Mouse (Mus musculus) hindbrain, embryonic 13.5 days (tissue): ENCODE data around the gene Cchcr1. TPM values are rescaled to one million over a fixed set of nuclear protein-coding genes. Genes with fewer than 3 reads are reported as not detected.

ENCODE experiments used
- ATAC-seq: fragments of 200-750 bp; cut with Nextera tagmentation; 2 replicates; pipeline ENCODE4 v1.8.0; 2017; ENCODE audit warnings: moderate TSS enrichment; ENCODE audit not compliant: low FRiP score
- H3K27ac ChIP-seq: fragments of 300-500 bp; sonication (generic); 2 replicates; pipeline ENCODE4 v1.5.1; 2015; ENCODE audit warnings: inconsistent platforms, mild to moderate bottlenecking, moderate library complexity
- H3K27me3 ChIP-seq: fragments of 300-500 bp; sonication (generic); 2 replicates; pipeline ENCODE4 v1.6.1; 2015; ENCODE audit warnings: mild to moderate bottlenecking, inconsistent platforms
- H3K36me3 ChIP-seq: fragments of 300-500 bp; sonication (generic); 2 replicates; pipeline ENCODE4 v1.6.1; 2015; ENCODE audit warnings: mild to moderate bottlenecking, inconsistent platforms
- H3K4me1 ChIP-seq: fragments of 300-500 bp; sonication (generic); replicated peaks from 2 replicates; pipeline ENCODE4 v1.6.1; 2015; ENCODE audit warnings: inconsistent platforms
- H3K4me2 ChIP-seq: fragments of 300-500 bp; sonication (generic); 2 replicates; pipeline ENCODE4 v1.6.1; 2015; ENCODE audit warnings: inconsistent platforms, mild to moderate bottlenecking, moderate library complexity
- H3K4me3 ChIP-seq: fragments of 300-500 bp; sonication (generic); 2 replicates; pipeline ENCODE4 v1.5.1; 2015; ENCODE audit warnings: mild to moderate bottlenecking, inconsistent platforms
- H3K9ac ChIP-seq: fragments of 300-500 bp; sonication (generic); 2 replicates; pipeline ENCODE4 v1.6.1; 2015; ENCODE audit warnings: mild to moderate bottlenecking, inconsistent platforms
- H3K9me3 ChIP-seq: fragments of 300-500 bp; sonication (generic); 2 replicates; pipeline ENCODE4 v1.6.1; 2016; ENCODE audit warnings: inconsistent platforms
- WGBS: fragments of 180-500 bp; shearing (Covaris S2); methylation state at CpG from one replicate; pipeline ENCODE4 v1.1.7; 2015; 5-methylcytosine and 5-hydroxymethylcytosine counted together
- polyA plus RNA-seq: library from polyadenylated mRNA; unstranded; fragments of >200 nt; fragmentation: Nextera tagmentation; extraction: Ambion mirVana; gene quantifications from 2 replicates; pipeline ENCODE4 v1.2.1, GENCODE M21; 2015

The Cchcr1 gene
- polyA plus RNA-seq, 1 experiment from 2014 or later = 6.3 TPM

DNA sequence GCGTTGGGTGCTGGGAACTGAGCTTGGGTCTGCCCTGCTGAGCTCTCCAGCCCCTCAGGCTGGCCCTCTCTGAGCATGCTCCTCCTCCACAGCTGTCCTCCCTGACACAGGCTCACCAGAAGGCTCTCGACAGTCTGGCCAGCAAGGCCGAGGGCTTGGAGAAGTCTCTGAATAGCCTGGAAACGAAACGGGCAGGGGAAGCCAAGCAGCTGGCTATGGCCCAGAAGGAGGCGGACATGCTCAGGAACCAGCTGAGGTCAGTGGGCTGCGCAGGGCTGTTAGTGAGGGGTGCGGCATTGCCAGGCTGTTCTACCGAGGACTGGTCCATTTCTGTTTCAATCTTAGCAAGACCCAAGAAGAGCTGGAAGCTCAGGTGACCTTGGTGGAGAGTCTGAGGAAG, 7.5 kb downstream of the Cchcr1 start:
- Histone ChIP-seq H3K9me3 (no peaks in the 10 kb centered on the region), H3K4me2 (no peak overlapping the region), H3K27ac (no peak overlapping the region), H3K27me3 (no peaks in the 10 kb centered on the region), H3K9ac (no peak overlapping the region), H3K36me3 (peaks cover 19% of the 10 kb centered on the region), H3K4me3 (no peak overlapping the region), H3K4me1 (no peaks in the 10 kb centered on the region)
- ATAC-seq = no peak
- WGBS = 91% methylated on average over 9 of the region's 9 CpGs

DNA sequence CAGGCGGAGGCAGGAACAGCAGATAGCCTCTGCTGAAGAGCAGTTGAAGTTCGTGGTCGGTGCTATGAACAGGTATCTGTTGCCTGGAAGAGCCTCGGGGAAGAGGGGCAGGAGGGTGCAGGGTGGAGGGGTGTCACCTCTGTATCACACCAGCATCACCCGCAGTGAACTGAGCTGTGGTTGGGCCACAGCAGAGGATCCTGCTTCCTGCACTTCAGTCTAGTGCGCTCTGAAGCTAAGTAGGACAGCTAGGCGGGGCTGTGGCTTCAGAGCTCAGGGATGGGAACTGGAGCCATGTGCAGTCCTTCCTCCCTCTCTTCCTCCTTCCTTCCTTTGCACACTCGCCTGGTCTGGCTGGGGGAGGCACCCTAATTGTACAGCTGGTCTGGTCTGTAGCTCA, 9.7 kb downstream of the Cchcr1 start:
- no peak for ATAC-seq
- WGBS = 88% methylated on average over 8 of the region's 8 CpGs
- no peak overlapping the region for H3K4me3 ChIP-seq
- no peak overlapping the region for H3K9ac ChIP-seq
- H3K4me1 ChIP-seq = peaks cover 12% of the 10 kb centered on the region
- H3K36me3 ChIP-seq = peaks cover 19% of the 10 kb centered on the region
- H3K27ac ChIP-seq = no peak overlapping the region
- no peaks in the 10 kb centered on the region for H3K27me3 ChIP-seq
- H3K4me2 ChIP-seq = no peak overlapping the region
- H3K9me3 ChIP-seq = no peaks in the 10 kb centered on the region

DNA sequence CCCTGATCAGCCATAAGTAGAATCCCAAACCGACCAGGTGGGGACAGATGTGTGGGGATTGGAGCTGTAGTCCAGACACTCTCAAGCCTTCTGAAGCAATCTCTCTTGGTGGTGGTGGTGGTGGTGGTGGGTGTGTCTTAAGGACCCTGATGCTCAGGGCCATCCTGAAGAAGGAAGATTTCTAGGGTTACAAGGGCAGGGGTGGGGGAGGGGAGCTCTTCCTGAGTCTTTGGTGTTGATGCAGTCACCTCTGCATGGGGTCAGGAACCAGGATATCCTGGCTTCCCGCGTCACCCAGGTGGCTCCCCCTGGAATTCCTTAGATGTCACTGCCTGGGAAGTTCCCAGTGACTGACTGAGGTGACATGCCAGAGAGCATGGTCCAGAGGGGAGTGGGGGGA, 15.5 kb downstream of the Cchcr1 start:
- Histone ChIP-seq H3K27me3 (0 out of 2 replicates have a peak, but pooled peaks cover 4% of the 10 kb centered on the region), H3K4me2 (no peak overlapping the region), H3K36me3 (peaks cover 8% of the 10 kb centered on the region), H3K4me3 (no peak overlapping the region), H3K27ac (no peak overlapping the region), H3K4me1 (peaks cover 12% of the 10 kb centered on the region), H3K9ac (no peak overlapping the region), H3K9me3 (no peaks in the 10 kb centered on the region)
- no peak for ATAC-seq
- 23% methylated on average over 3 of the region's 3 CpGs for WGBS

DNA sequence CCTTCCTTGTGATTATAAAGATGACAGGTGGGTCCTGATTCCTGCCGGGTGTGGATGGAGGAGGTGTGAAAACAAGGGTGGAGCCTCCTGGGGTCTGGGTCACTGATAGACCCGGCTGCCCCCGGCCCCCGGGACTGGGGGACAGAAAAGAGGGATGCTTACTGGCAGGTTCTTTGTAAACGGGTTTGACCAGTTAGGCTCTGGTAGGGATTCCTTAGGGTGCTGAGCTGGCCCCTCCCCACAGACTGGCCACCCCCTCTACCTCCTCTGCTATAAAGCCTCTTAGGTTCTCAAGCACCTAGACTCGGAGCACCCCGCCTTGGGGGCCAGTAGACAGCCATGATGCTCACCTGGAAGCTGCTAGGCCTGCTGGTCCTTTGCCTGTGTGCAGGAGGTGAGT, 16.0 kb downstream of the Cchcr1 start, which contains the start of gene Psors1c2:
TSS of gene Psors1c2 (plus strand) at position 301 of the 400 bp plus-strand sequence.
- no peak for ATAC-seq
- WGBS = 49% methylated on average over 7 of the region's 7 CpGs
- Histone ChIP-seq H3K9me3 (no peaks in the 10 kb centered on the region), H3K27ac (no peak within 1 kb of the TSS), H3K27me3 (0 out of 2 replicates have a peak, but pooled peaks cover 4% of the 10 kb centered on the region), H3K4me2 (no peak within 1 kb of the TSS), H3K9ac (no peak within 1 kb of the TSS), H3K4me3 (no peak within 1 kb of the TSS), H3K36me3 (peaks cover 8% of the 10 kb centered on the region), H3K4me1 (peaks cover 12% of the 10 kb centered on the region)

DNA sequence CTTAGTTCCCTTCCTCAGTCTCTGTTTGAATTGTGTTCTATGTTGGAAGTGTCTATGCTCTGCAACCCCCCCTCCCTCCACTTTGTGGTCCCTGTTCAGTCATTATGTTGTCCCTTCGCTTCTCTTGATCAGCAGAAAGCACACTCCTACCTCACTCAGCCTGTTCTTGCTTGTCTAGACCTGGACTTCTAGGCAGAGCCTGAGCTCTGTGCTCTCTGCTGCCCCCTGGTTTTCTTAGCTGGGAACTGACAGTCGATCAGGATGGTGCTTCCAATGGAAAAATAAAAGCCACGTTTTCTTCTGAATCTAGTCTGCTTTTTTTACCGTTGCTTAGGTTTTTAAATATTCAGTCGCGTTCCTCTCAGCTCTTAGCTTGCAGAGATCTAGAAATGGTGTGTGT, 17.4 kb downstream of the Cchcr1 start:
- Histone ChIP-seq H3K4me3 (no peak overlapping the region), H3K9me3 (no peaks in the 10 kb centered on the region), H3K36me3 (no peaks in the 10 kb centered on the region), H3K27me3 (0 out of 2 replicates have a peak, but pooled peaks cover 4% of the 10 kb centered on the region), H3K4me1 (peaks cover 12% of the 10 kb centered on the region), H3K27ac (no peak overlapping the region), H3K4me2 (no peak overlapping the region), H3K9ac (no peak overlapping the region)
- WGBS = 13% methylated on average over 6 of the region's 6 CpGs
- peak; percentile 66; the same call in 1 of the 2 replicates for ATAC-seq

DNA sequence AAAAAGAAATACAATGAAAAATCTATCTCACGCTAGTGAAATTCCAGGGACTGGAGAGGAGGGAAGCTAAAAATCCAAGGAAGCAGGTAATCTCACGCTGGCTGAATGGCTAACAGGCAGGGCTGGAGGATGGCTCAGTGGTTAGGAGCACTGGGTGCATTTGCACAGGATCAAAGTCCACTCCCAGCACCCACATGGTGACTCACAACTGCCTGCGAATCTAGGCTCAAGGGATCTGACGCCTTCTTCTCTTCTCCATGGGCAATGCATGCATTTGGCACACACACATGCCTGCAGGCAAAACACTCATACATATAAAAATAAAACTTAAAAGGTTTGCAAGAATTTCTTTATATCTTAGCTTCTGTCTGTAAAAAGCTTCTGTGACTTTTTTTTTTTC, 20.5 kb downstream of the Cchcr1 start:
- no peaks in the 10 kb centered on the region for H3K9me3 ChIP-seq
- 0 out of 2 replicates have a peak, but pooled peaks cover 3% of the 10 kb centered on the region for H3K27me3 ChIP-seq
- no peaks in the 10 kb centered on the region for H3K36me3 ChIP-seq
- H3K4me3 ChIP-seq = no peak overlapping the region
- ATAC-seq = no peak
- WGBS = 91% methylated on average over 4 of the region's 4 CpGs
- H3K4me1 ChIP-seq = no peaks in the 10 kb centered on the region
- H3K4me2 ChIP-seq = no peak overlapping the region
- no peak overlapping the region for H3K27ac ChIP-seq
- no peak overlapping the region for H3K9ac ChIP-seq

DNA sequence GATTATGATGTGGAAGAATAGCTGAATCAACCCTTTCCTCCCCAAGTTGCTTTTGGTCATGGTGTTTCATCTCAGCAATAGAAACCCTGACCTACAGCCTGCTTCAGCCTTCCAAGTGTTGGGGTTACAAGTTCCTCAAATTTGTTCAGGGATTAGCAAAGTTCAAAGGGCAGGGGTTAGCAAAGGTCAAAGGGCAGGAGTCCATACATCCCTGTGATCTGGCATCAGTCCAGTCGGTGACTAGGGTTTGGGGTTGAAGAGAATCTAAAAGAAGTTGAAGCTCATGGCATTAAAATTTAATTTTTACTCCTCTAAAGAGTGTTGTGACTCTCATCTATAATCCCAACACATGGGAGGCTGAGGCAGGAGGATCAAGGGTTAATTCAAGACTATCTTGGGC, 21.6 kb downstream of the Cchcr1 start:
- 88% methylated on average over 1 of the region's 1 CpGs for WGBS
- Histone ChIP-seq H3K9me3 (no peaks in the 10 kb centered on the region), H3K9ac (no peak overlapping the region), H3K4me1 (peaks cover 7% of the 10 kb centered on the region; the same call in 1 of the 2 replicates), H3K36me3 (no peaks in the 10 kb centered on the region), H3K4me2 (no peak overlapping the region), H3K4me3 (no peak overlapping the region), H3K27ac (no peak overlapping the region), H3K27me3 (no peaks in the 10 kb centered on the region)
- ATAC-seq = no peak

DNA sequence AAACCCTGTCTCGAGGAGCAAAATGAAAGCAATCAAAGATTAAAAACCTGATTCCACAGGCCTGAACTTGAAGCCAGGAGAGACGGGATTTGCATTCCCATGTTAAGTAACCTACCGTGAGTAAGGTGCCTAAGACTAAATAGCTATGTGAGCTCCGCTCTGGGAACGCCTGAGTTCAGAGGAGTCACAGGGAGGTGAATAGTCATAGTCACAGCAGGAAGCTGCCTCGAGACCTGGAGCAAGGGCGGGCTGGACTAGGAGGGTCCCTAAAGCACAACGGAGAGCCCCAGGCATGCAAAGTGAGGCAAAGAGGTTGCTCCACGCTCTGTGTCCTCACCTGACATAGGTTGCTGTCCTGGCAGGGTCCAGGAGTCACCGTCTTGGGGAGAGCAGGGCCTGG, 22.6 kb downstream of the Cchcr1 start:
- no peak overlapping the region for H3K27ac ChIP-seq
- H3K27me3 ChIP-seq = no peaks in the 10 kb centered on the region
- 59% methylated on average over 10 of the region's 10 CpGs for WGBS
- H3K4me3 ChIP-seq = no peak overlapping the region
- no peak for ATAC-seq
- H3K9ac ChIP-seq = no peak overlapping the region
- no peak overlapping the region for H3K4me2 ChIP-seq
- H3K36me3 ChIP-seq = no peaks in the 10 kb centered on the region
- H3K4me1 ChIP-seq = peaks cover 11% of the 10 kb centered on the region; the same call in 1 of the 2 replicates
- H3K9me3 ChIP-seq = no peaks in the 10 kb centered on the region

DNA sequence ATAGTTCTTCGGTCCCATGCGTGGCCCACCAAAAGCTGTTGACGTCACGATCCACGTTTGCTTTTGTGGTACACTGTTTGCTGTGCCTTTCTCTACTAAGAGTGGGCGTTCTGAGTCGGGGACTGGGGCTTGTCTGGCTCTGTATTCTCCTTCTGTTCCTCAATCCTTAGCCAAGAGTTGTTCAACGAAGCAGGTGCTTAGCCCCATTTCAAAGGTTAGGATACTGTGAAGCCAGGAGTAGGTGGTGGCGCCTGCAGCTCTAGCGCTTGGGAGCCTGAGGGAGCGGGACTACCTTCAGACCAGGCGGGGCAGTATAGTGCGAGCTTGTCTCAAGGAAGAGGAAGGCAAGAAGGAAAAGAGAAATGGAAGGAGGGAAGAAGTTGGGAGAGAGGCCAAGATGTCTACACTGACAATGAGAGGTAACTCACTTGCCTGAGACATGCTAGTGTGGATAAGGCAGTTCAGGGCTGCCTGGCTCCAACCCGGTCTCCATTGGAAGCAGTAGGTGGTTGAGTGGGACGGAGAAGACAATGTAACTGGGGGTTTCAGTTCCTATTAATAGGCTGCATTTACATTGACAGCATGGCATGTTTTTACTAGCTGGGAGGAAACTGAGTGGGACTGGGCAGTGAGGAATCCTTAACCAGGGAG, 26.0 kb downstream of the Cchcr1 start:
- no peaks in the 10 kb centered on the region for H3K36me3 ChIP-seq
- no peaks in the 10 kb centered on the region for H3K9me3 ChIP-seq
- 0 out of 2 replicates have a peak, but pooled peaks have one; percentile 16 for ATAC-seq
- H3K9ac ChIP-seq = no peak overlapping the region
- peaks cover 26% of the 10 kb centered on the region for H3K4me1 ChIP-seq
- H3K4me2 ChIP-seq = peak overlapping the region; percentile 36
- peak overlapping the region; percentile 37 for H3K27ac ChIP-seq
- 76% methylated on average over 15 of the region's 15 CpGs for WGBS
- H3K27me3 ChIP-seq = no peaks in the 10 kb centered on the region
- 0 out of 2 replicates have a peak overlapping the region, but pooled peaks have one; percentile 11 for H3K4me3 ChIP-seq

DNA sequence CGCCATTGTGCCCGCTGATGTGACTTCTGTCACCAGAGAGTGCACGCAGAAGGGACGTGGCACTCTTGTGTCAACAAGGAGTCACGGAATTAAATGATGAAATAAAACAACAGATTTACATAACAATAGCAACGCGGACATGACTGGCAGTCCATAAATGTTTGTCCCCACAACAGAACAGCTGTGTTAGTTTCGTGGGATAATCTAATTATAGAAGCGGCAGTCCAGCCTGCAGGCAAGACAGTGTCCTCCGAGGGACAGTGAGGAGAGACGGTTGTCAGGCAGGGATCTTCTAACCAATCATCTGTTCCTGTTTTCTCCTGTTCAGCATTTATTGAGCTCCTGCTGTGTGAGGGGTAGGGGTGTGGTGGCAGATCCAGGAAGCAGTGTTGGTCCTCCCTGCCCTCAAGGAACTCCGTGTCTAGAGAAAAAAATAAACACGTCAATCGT, 26.5 kb downstream of the Cchcr1 start:
- Histone ChIP-seq H3K4me2 (peak overlapping the region; percentile 36), H3K4me3 (0 out of 2 replicates have a peak overlapping the region, but pooled peaks have one; percentile 11), H3K27me3 (no peaks in the 10 kb centered on the region), H3K27ac (peak overlapping the region; percentile 37), H3K36me3 (no peaks in the 10 kb centered on the region), H3K9ac (no peak overlapping the region), H3K4me1 (peaks cover 26% of the 10 kb centered on the region), H3K9me3 (no peaks in the 10 kb centered on the region)
- 10% methylated on average over 14 of the region's 14 CpGs for WGBS
- peak; percentile 47; the same call in 1 of the 2 replicates for ATAC-seq

DNA sequence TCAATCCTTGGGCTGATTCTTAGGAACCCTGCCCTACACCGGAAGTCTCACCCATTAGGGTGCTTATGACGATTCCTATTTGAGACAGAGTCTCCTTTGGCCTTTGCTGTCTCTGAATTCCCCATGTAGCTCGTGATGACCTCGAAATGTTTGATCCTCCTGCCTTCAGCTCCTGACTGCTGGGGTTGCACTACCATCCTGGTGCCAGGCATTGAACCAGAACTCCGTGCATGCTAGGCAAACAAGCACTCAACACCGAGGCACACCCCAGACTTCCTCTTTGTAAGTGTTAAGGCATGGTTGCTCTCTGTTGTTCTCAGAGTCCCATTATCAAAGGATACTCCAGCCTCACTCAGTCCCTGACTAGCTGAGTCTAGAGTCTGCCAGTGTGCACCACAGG, 27.1 kb downstream of the Cchcr1 start:
- Histone ChIP-seq H3K4me1 (peaks cover 26% of the 10 kb centered on the region), H3K36me3 (no peaks in the 10 kb centered on the region), H3K4me2 (peak overlapping the region; percentile 36; the same call in 1 of the 2 replicates), H3K27me3 (no peaks in the 10 kb centered on the region), H3K9ac (no peak overlapping the region), H3K9me3 (no peaks in the 10 kb centered on the region), H3K27ac (peak overlapping the region; percentile 35; the same call in 1 of the 2 replicates), H3K4me3 (no peak overlapping the region)
- WGBS = 69% methylated on average over 6 of the region's 6 CpGs
- no peak for ATAC-seq

DNA sequence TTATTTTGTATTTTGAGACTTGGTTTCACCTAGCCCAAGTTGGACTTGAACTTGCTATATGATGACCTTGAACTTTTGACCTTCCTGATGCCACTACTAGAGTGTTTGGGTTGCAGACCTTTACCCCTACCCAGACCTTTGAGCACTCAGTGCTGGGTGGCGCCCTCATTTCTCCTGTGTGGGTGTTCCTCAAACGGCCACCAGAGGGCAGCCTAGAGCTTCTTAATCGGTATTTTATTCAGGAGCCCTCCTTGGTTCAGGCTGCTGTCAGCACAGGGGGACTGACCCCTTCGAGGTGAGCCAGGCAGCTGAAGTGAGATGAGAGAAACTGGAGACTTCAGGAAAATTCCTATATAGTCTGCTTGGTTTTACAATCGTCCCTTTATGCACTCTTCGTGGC, 27.8 kb downstream of the Cchcr1 start:
- WGBS = 34% methylated on average over 6 of the region's 6 CpGs
- Histone ChIP-seq H3K9me3 (no peaks in the 10 kb centered on the region), H3K4me3 (no peak overlapping the region), H3K36me3 (no peaks in the 10 kb centered on the region), H3K4me2 (no peak overlapping the region), H3K27ac (no peak overlapping the region), H3K9ac (no peak overlapping the region), H3K27me3 (no peaks in the 10 kb centered on the region), H3K4me1 (peaks cover 31% of the 10 kb centered on the region)
- ATAC-seq = peak; percentile 36; the same call in 1 of the 2 replicates

DNA sequence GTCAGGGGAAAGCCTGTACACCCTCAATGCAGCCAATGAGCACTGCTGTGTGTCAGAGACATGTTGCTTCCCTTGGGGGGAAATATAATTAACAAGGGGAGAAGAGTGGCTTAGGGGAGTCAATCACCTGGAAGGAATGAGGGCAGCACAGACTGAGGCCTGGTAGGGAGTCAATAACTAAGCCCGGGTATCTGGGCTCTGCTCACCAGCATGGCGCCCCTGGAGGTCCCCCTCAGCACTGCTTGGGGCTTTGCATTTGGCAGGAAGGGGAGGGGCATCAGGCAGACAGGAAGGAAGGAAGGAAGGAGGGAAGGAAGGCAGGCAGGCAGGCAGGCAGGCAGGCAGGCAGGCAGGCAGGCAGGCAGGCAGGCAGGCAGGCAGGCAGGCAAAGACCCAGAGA, 30.6 kb downstream of the Cchcr1 start:
- WGBS = 26% methylated on average over 2 of the region's 2 CpGs
- Histone ChIP-seq H3K4me2 (no peak overlapping the region), H3K9ac (no peak overlapping the region), H3K9me3 (no peaks in the 10 kb centered on the region), H3K4me1 (peaks cover 34% of the 10 kb centered on the region), H3K27me3 (no peaks in the 10 kb centered on the region), H3K36me3 (no peaks in the 10 kb centered on the region), H3K4me3 (no peak overlapping the region), H3K27ac (no peak overlapping the region)
- no peak for ATAC-seq
